In the genomic region with DNA sequence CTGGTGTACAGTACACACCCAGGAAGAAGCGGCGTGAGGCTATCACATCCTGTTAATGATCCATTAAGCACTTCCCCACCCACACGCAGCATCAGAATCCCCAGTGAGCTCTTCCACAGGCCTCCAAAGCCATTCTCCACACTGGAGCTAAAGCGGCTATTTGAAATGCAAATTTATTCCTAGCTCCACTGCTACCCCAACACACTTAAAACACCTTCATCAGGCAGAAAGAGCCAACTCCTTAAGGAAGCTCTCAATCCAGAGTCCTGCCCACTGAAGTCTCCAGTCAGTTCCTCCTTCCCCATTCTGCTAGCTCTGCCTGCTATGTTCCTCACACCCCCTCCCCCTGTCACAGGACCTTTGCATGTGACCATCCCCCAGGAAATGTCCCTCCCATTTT, we compare ENCODE assay signal across 23 mouse cellular contexts. TPM values are rescaled to one million over a fixed set of nuclear protein-coding genes. Genes with fewer than 3 reads are reported as not detected.
DNase-seq lines count a peak whose midpoint lies in the region; ATAC-seq and TF ChIP-seq lines count a peak whose summit lies in the region.
"Had no signal": no experiment of that assay in that cellular context is flagged by ENCODE, and none has a peak within 500 bp of the region (broad histone marks: within the 10 kb centered on the region; RNA-seq: fewer than 3 reads in every experiment).

No protein-coding gene starts in this region.

- H3K27me3 ChIP-seq in stomach, postnatal 0 days (ENCODE audit: control insufficient read depth, insufficient read depth, low read length) = no peaks in the 10 kb centered on the region
- H3K27me3 ChIP-seq in hindbrain, postnatal 0 days (ENCODE audit: insufficient read depth, low read length) = no peaks in the 10 kb centered on the region
- H3K27me3 ChIP-seq: forebrain, embryonic 13.5 days; heart, embryonic 15.5 days had no signal

- no peak overlapping the region for H3K4me2 ChIP-seq in stomach, postnatal 0 days (replicated peaks; ENCODE audit: low read depth)
- no peak overlapping the region for H3K4me2 ChIP-seq in hindbrain, postnatal 0 days (ENCODE audit: low read depth, low read length)
- H3K4me2 ChIP-seq: forebrain, embryonic 13.5 days; heart, embryonic 15.5 days; hindbrain, embryonic 13.5 days had no signal

- no peak for TF ChIP-seq CTCF in stomach, postnatal 0 days (IDR thresholded peaks at IDR 0.05; ENCODE audit: low read depth)
- TF ChIP-seq CTCF in hindbrain, postnatal 0 days (IDR thresholded peaks at IDR 0.05; ENCODE audit: low read depth) = no peak

- no peaks in the 10 kb centered on the region for H3K4me1 ChIP-seq in stomach, postnatal 0 days (replicated peaks; ENCODE audit: control insufficient read depth, insufficient read depth)
- 0 out of 2 replicates have a peak, but pooled peaks cover 7% of the 10 kb centered on the region for H3K4me1 ChIP-seq in hindbrain, postnatal 0 days (ENCODE audit: insufficient read depth, low read length)

- TF ChIP-seq EP300 in stomach, postnatal 0 days (optimal IDR thresholded peaks at IDR 0.05) = no peak

- peak; percentile 31 for DNase-seq in right cerebral cortex, adult 18-20 months
- DNase-seq in right cerebral cortex, postnatal 36 days (ENCODE audit: low spot score in 2 of 2) = no peak
- DNase-seq in R1 (ENCODE audit: low read depth, low spot score) = peak; percentile 66
- peak; percentile 48 for DNase-seq in brain, adult 2 months (ENCODE audit: low read depth, low spot score)
- peak; percentile 33 for DNase-seq in naive thymus-derived CD4-positive, alpha-beta T cell, adult 2 months (ENCODE audit: low read depth)
- DNase-seq in stomach, postnatal 0 days (ENCODE audit: low spot score) = no peak
- no peak for DNase-seq in hindbrain, postnatal 0 days (ENCODE audit: low spot score)
- DNase-seq in left cerebral cortex, postnatal 10 days (ENCODE audit: extremely low spot score in 1 of 2, low spot score in 2 of 2) = no peak
- DNase-seq: adrenal gland, adult 2 months; cerebellum, adult 9-10 months; heart, postnatal 36 days; kidney, adult 2 months; liver; liver, postnatal 0 days; midbrain, embryonic 14.5 days; right cerebral cortex, postnatal 25 days had no signal

- H3K9ac ChIP-seq in stomach, postnatal 0 days (ENCODE audit: low read length) = no peak overlapping the region
- H3K9ac ChIP-seq in hindbrain, postnatal 0 days (replicated peaks; ENCODE audit: low read length) = no peak overlapping the region
- H3K9ac ChIP-seq: forebrain, embryonic 13.5 days; heart, embryonic 15.5 days; hindbrain, embryonic 13.5 days; liver, postnatal 0 days had no signal

- H3K4me3 ChIP-seq in stomach, postnatal 0 days (ENCODE audit: low read depth, low read length) = no peak overlapping the region
- no peak overlapping the region for H3K4me3 ChIP-seq in hindbrain, postnatal 0 days (ENCODE audit: low read length)
- H3K4me3 ChIP-seq: forebrain, embryonic 13.5 days; heart, adult 2 months; heart, embryonic 15.5 days; hindbrain, embryonic 13.5 days; limb, embryonic 10.5 days had no signal

- 81% methylated on average over 4 of the region's 4 CpGs for WGBS in stomach, postnatal 0 days
- 56% methylated on average over 4 of the region's 4 CpGs for WGBS in hindbrain, postnatal 0 days

- H3K9me3 ChIP-seq in stomach, postnatal 0 days (ENCODE audit: control insufficient read depth, low read length) = no peaks in the 10 kb centered on the region
- no peaks in the 10 kb centered on the region for H3K9me3 ChIP-seq in hindbrain, postnatal 0 days (ENCODE audit: low read length)
- H3K9me3 ChIP-seq: forebrain, embryonic 13.5 days; heart, embryonic 15.5 days; hindbrain, embryonic 13.5 days; limb, embryonic 10.5 days had no signal

- ATAC-seq in stomach, postnatal 0 days (ENCODE audit: low FRiP score, low TSS enrichment) = no peak
- ATAC-seq in hindbrain, postnatal 0 days = no peak
- ATAC-seq: forebrain, embryonic 13.5 days; lung, postnatal 0 days had no signal

- intact Hi-C loops in left cerebral cortex, postnatal 10 days (cut with DNase I) = no loop called here

- no peaks in the 10 kb centered on the region for H3K36me3 ChIP-seq in stomach, postnatal 0 days (ENCODE audit: control insufficient read depth, insufficient read depth, low read length)
- H3K36me3 ChIP-seq in hindbrain, postnatal 0 days (ENCODE audit: insufficient read depth, low read length) = no peaks in the 10 kb centered on the region
- H3K36me3 ChIP-seq: heart, embryonic 15.5 days; hindbrain, embryonic 13.5 days; limb, embryonic 10.5 days had no signal

- no peak overlapping the region for H3K27ac ChIP-seq in stomach, postnatal 0 days (replicated peaks)
- no peak overlapping the region for H3K27ac ChIP-seq in hindbrain, postnatal 0 days
- H3K27ac ChIP-seq: forebrain, embryonic 13.5 days; heart, adult 2 months; heart, embryonic 15.5 days; hindbrain, embryonic 13.5 days; kidney, postnatal 0 days; limb, embryonic 10.5 days had no signal

RNA-seq across cellular contexts. Expression of a gene that starts 51.4 kb away (rescaled TPM):
- polyA plus RNA-seq in stomach, postnatal 0 days (2015; fragmentation: Nextera tagmentation; extraction: Ambion mirVana) = 1.5 TPM in 2 replicates
- 36.1 and 40.5 TPM in 2 replicates for total RNA-seq in hindbrain, postnatal 0 days (2014; rRNA removed)
- polyA plus RNA-seq in hindbrain, postnatal 0 days (2015; fragmentation: Nextera tagmentation; extraction: Ambion mirVana) = 5.8 and 7.1 TPM in 2 replicates
- 10 to 100 TPM; 19.9 to 20.1 TPM for total RNA-seq in left cerebral cortex, postnatal 10 days (2021)

Comparison
In these comparisons a context has a peak if more than half of its experiments do, and no peak if none do; other contexts are left out.
1. DNase-seq: peak in right cerebral cortex, adult 18-20 months (single experiment), R1 (single experiment), brain, adult 2 months (single experiment) and naive thymus-derived CD4-positive, alpha-beta T cell, adult 2 months (single experiment); none in right cerebral cortex, postnatal 36 days (0 of 2), stomach, postnatal 0 days (single experiment), hindbrain, postnatal 0 days (single experiment) and left cerebral cortex, postnatal 10 days (0 of 2).